Mouse (Mus musculus) embryonic facial prominence, embryonic 10.5 days (tissue): Measurements from ENCODE around the gene Map7d3. TPM values are rescaled to one million over a fixed set of nuclear protein-coding genes. Genes with fewer than 3 reads are reported as not detected.

ENCODE experiments used
- DNase-seq: peaks from one replicate; pipeline ENCODE4 v3.0.0-alpha.2; 2017; ENCODE audit warnings: low spot score
- H3K27ac ChIP-seq: fragments of 300-500 bp; sonication (generic); replicated peaks from 2 replicates; pipeline ENCODE4 v1.5.1; 2016; ENCODE audit warnings: mild to moderate bottlenecking
- H3K27me3 ChIP-seq: fragments of 300-500 bp; sonication (generic); replicated peaks from 2 replicates; pipeline ENCODE4 v1.6.1; 2016; ENCODE audit warnings: low read depth, mild to moderate bottlenecking; ENCODE audit not compliant: poor library complexity, severe bottlenecking
- H3K36me3 ChIP-seq: fragments of 300-500 bp; sonication (generic); replicated peaks from 2 replicates; pipeline ENCODE4 v1.6.1; 2016; ENCODE audit warnings: mild to moderate bottlenecking, moderate library complexity
- H3K4me1 ChIP-seq: fragments of 300-500 bp; sonication (generic); 2 replicates; pipeline ENCODE4 v1.6.1; 2016
- H3K4me3 ChIP-seq: fragments of 300-500 bp; sonication (generic); 2 replicates; pipeline ENCODE4 v1.5.1; 2016; ENCODE audit warnings: mild to moderate bottlenecking, moderate library complexity
- H3K9me3 ChIP-seq: fragments of 300-500 bp; sonication (generic); 2 replicates; pipeline ENCODE4 v1.6.1; 2016; ENCODE audit warnings: mild to moderate bottlenecking
- WGBS: fragments of 180-500 bp; shearing (Covaris S2); methylation state at CpG from one replicate; pipeline ENCODE4 v1.1.7; 2016; 5-methylcytosine and 5-hydroxymethylcytosine counted together
- polyA plus RNA-seq: library from polyadenylated mRNA; unstranded; fragments of >200 nt; fragmentation: Nextera tagmentation; extraction: Ambion mirVana; gene quantifications from 2 replicates; pipeline ENCODE4 v1.2.1, GENCODE M21; 2016

The Map7d3 gene
- polyA plus RNA-seq, 1 experiment from 2014 or later: 2.5 TPM

DNA sequence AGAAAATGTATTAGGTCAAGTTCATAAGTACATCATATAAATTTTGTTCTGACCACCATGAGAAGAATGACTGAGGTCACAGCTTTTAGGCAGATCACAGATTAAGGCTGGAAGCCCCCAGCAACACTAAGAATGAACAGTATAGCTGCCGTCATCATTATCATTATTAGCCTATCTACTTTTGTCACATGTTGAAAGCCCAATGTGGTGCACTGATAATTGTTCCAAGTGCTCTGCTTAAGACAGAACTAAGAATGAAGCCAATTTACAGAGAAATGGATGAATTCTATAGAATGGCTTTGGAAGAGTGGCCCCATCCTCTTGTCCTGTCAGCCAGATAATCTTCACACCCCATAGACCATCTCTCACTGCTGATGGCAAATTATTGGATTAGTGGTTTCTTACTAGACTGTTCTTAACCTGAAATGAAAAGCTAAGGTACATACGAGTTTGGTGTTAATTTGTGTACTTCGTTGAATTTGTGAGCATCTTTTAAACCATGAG is 61.8 kb downstream of the Map7d3 start:
- H3K4me1 ChIP-seq: no peaks in the 10 kb centered on the region
- H3K27me3 ChIP-seq: no peaks in the 10 kb centered on the region
- H3K36me3 ChIP-seq: no peaks in the 10 kb centered on the region
- H3K9me3 ChIP-seq: no peaks in the 10 kb centered on the region
- H3K27ac ChIP-seq: no peak overlapping the region
- 86% methylated on average over 3 of the region's 3 CpGs for WGBS
- no peak for DNase-seq
- no peak overlapping the region for H3K4me3 ChIP-seq

DNA sequence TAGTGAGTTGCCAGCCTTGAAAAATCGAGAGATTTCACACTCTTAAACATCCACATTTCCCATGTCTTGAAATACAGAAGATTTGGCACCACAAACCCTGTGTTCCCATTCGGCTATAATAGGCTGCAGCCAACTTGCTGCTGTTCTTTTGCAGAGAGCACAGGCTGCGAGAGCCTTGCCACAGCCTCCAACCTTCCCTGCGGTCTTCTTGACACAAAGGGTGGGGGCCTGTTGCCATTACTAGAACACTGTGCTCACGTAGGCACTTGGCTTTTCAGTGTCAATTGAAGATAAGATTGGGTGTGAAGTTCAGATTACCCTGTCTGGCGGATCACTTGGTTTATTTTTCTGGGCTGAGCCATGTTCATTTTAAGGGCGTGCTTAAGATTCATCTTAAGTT is 65.8 kb downstream of the Map7d3 start:
- no peak overlapping the region for H3K27ac ChIP-seq
- H3K9me3 ChIP-seq: no peaks in the 10 kb centered on the region
- H3K4me1 ChIP-seq: no peaks in the 10 kb centered on the region
- no peaks in the 10 kb centered on the region for H3K27me3 ChIP-seq
- no peaks in the 10 kb centered on the region for H3K36me3 ChIP-seq
- no peak overlapping the region for H3K4me3 ChIP-seq
- 85% methylated on average over 7 of the region's 7 CpGs for WGBS
- no peak for DNase-seq

DNA sequence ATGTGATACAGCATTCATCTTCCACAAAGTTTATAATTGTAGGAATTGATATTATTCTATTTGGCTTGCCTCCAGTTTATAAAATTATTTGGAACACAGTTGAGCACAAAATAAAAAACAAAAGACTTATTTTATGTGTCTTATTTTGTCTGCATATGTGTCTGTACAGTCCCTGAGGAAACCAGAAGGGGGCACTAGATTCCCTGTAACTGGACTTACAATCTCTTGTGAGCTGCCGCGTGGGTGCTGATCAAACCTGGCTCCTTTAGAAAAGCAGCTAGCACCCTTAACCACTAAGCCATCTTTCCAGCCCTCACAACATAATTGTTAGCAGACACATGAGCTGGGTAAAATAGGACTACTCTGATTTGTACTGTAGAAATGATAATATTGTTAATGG is 66.5 kb downstream of the Map7d3 start:
- H3K4me1 ChIP-seq: no peaks in the 10 kb centered on the region
- H3K27me3 ChIP-seq: no peaks in the 10 kb centered on the region
- no peaks in the 10 kb centered on the region for H3K9me3 ChIP-seq
- no peak overlapping the region for H3K4me3 ChIP-seq
- WGBS: 50% methylated on average over 2 of the region's 2 CpGs
- no peak overlapping the region for H3K27ac ChIP-seq
- peak; percentile 14 for DNase-seq
- no peaks in the 10 kb centered on the region for H3K36me3 ChIP-seq

DNA sequence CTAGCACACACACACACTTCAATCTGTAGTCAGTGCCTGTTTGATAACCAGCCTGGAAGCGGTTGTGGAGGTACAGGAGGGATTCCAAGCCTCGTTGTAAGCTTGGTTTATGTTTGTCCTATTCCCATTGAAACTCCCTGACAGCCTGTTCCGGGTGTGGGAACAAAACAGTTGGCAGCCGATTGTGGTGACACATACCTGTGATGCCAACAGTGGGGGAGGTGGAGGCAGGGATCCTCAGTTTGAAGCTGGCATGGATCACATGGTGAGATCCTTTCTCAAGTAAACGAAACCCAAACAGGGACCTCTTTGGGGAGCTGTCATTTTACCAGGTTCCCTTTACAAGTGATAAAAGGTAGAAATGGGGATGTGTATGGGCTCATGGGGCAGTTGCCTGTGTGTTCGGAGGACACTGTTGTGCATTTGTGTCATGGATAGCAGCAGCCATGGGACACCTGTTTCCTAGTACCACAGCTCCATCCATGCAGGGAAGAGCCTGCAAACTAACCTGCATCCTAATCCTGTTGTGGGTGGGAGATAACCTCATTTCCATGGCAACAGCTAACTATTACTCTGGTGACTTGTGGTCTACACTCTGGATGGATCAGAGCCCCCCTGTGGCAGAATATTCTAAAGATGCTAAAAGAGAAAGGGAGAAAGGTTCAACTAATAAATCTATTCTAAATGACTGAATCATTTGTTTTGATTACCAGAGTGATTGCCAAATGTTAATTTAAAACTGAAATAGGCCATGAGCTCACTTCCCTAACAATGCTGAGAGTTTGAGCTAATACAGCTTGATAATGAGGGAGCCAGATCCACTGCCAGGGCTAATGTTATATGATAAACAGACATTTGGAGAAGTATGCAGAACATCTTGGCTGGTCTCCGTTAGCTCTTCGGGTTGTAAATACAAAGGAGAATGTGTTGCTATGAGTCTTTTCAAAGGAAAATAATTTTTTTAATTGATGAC is 68.5 kb downstream of the Map7d3 start:
- no peak for DNase-seq
- no peak overlapping the region for H3K4me3 ChIP-seq
- H3K36me3 ChIP-seq: no peaks in the 10 kb centered on the region
- no peak overlapping the region for H3K27ac ChIP-seq
- no peaks in the 10 kb centered on the region for H3K27me3 ChIP-seq
- no peaks in the 10 kb centered on the region for H3K9me3 ChIP-seq
- H3K4me1 ChIP-seq: no peaks in the 10 kb centered on the region
- WGBS: 86% methylated on average over 8 of the region's 8 CpGs

DNA sequence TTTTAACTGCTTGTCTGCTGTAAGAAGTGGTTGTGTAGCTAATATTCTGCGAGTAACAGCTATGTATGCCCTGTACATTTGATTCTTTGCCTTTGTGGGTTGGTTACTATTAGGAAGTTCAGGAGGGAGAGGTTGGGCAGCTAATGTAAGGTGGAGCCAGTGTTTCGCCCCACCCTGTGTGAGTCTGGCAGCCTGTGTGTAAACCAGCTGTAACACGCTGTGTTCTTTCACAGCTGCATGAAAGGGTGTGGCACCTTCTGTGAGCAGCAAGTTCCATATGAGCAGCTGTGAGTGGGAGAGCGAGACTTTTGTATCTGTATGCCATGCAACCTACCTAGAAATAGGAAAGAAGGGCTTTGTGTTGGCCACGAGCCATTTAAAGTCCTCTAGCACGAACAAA is 70.0 kb downstream of the Map7d3 start:
- WGBS: 80% methylated on average over 6 of the region's 6 CpGs
- Histone ChIP-seq H3K27me3 (no peaks in the 10 kb centered on the region), H3K4me3 (no peak overlapping the region), H3K36me3 (no peaks in the 10 kb centered on the region), H3K4me1 (no peaks in the 10 kb centered on the region), H3K9me3 (no peaks in the 10 kb centered on the region), H3K27ac (no peak overlapping the region)
- DNase-seq: no peak

DNA sequence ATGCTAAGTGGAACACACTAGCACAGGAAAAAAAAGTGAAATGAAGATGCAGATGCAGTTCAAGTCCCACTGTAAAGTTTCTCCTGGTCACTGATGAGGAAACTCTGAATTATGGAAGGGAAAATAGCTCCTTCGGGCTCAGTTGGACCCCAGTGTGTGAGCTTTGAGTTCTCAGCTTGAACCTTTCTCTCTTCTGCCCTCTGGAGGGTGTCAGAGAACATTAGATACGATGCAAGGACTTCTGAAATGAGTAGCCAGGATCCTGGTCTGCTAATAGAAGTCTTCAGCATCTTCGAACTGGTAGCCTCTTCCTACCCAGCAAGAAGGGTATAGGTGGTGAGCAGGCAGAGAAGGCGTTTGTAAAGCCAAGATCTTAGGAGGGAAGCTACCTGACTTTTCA is 70.6 kb downstream of the Map7d3 start:
- Histone ChIP-seq H3K9me3 (no peaks in the 10 kb centered on the region), H3K27me3 (no peaks in the 10 kb centered on the region), H3K36me3 (no peaks in the 10 kb centered on the region), H3K4me3 (no peak overlapping the region), H3K4me1 (no peaks in the 10 kb centered on the region), H3K27ac (no peak overlapping the region)
- no peak for DNase-seq
- WGBS: 60% methylated on average over 4 of the region's 4 CpGs

Other genes with a start within 250 kb of the Map7d3 start
- 34.4 and 37.1 TPM in 2 replicates for gene Mmgt1, start 224.3 kb downstream of the Map7d3 start, polyA plus RNA-seq
- 8.9 and 9.9 TPM in 2 replicates for gene Slc9a6, start 212.6 kb downstream of the Map7d3 start, polyA plus RNA-seq
- 42.7 and 57.6 TPM in 2 replicates for gene Fhl1, start 90.5 kb downstream of the Map7d3 start, polyA plus RNA-seq
- not detected in 2 replicates for gene Adgrg4, start 47.8 kb upstream of the Map7d3 start, polyA plus RNA-seq
- not detected in 2 replicates for gene Brs3, start 220.7 kb upstream of the Map7d3 start, polyA plus RNA-seq
- gene Htatsf1, start 231.3 kb upstream of the Map7d3 start, polyA plus RNA-seq: 73.5 and 77.7 TPM in 2 replicates